Mouse (Mus musculus) embryonic fibroblast, embryonic 13.5 days (primary cell): ENCODE results near the gene Slc29a4.

Experiments
- CTCF ChIP-seq: IDR thresholded peaks from 2 replicates; pipeline ENCODE4 v1.5.1; 2011; ENCODE audit warnings: mild to moderate bottlenecking, control low read depth, low read length, moderate library complexity, borderline replicate concordance; ENCODE audit not compliant: insufficient read depth
- POLR2A ChIP-seq: IDR thresholded peaks from 2 replicates; pipeline ENCODE4 v1.6.1; 2011; ENCODE audit warnings: low read depth, mild to moderate bottlenecking, control low read depth, low read length, moderate library complexity

DNA sequence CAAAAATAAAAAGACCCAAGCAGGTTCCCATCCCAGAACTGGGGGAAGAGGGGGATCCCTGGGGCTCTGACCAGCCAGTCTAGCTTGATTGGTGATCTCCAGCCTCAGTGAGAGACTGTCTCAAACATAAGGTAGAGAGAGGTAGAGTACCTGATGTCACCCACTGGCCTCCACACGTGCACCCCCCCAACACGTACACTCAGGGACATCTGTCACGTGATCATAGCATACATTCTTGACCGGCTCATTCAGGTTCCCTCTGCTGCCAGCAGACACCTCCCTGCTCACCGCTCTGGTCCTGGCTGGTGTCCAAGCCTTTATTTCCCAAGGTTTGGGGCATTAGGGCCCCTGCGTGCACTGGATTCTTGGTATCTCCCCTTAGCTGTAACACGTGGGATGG, 17.1 kb downstream of the Slc29a4 start:
- TF ChIP-seq CTCF (no peak), POLR2A (no peak)
